Mouse (Mus musculus) small intestine, adult 2 months (tissue): ENCODE measurements at regions not wholly inside any gene's neighbourhood (a gene's known extent, or its start where the extent isn't known, plus 50 kb on each side); places are given as distances from the start of the nearest gene placed in this dataset.

ENCODE experiments used
- CTCF ChIP-seq: fragments of 200-500 bp; IDR thresholded peaks from 2 replicates; pipeline ENCODE4 v1.5.1; 2012; ENCODE audit warnings: low read depth, mild to moderate bottlenecking, control low read depth, inconsistent platforms, low read length, moderate library complexity, mixed read lengths; ENCODE audit not compliant: insufficient replicate concordance, insufficient read length; ENCODE audit errors: extremely low read depth
- POLR2A ChIP-seq: fragments of 200-500 bp; IDR thresholded peaks from 2 replicates; pipeline ENCODE4 v1.6.1; 2012; ENCODE audit warnings: low read depth, mild to moderate bottlenecking, control low read depth, inconsistent platforms, low read length, moderate library complexity

DNA sequence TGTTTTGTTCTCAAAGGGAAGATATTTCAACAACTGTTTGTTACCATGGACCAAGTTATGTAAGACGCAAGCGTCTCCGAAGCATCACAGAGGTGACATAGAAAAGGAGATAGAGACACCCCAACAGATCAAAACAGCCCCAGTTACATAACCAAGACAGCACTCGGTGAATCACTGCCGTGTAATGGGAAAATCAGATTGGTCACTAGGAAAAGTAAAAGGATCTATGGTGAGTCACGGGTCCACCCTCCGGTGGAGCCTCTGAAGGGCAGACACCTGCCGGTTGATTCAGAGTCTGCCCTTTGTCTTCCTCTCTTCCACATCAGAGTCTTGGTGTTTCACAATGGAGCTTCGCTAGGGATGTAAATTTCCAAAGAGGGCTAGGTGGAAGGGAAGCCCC, 62.9 kb upstream of the Odc1 start:
- TF ChIP-seq CTCF = no peak
- no peak for TF ChIP-seq POLR2A
